Mouse (Mus musculus) kidney, adult 2 months (tissue): ENCODE measurements at regions not wholly inside any gene's neighbourhood (a gene's known extent, or its start where the extent isn't known, plus 50 kb on each side); places are given as distances from the start of the nearest gene placed in this dataset.

Experiments used
- CTCF ChIP-seq: fragments of 200-500 bp; conservative IDR thresholded peaks from 2 replicates; pipeline ENCODE4 v1.5.1; 2011; ENCODE audit warnings: low read depth, mild to moderate bottlenecking, control low read depth, low read length, moderate library complexity, mixed read lengths; ENCODE audit not compliant: insufficient read depth, insufficient read length
- POLR2A ChIP-seq: fragments of 200-500 bp; IDR thresholded peaks from one replicate; pipeline ENCODE4 v1.6.1; 2011; ENCODE audit warnings: low read depth, low read length, control low read depth

GRCm38 (mm10) chr10:83957118-83957759 is 234.6 kb downstream of the 1500009L16Rik start:
- TF ChIP-seq POLR2A = no peak
- TF ChIP-seq CTCF = no peak
